Mouse (Mus musculus) kidney, postnatal 10 days (tissue): Measurements from ENCODE around the gene Cd5.

Source experiments
- DNase-seq: peaks from one replicate; pipeline ENCODE4 v3.0.0; 2021; ENCODE audit warnings: mixed read lengths

Cd5 gene

GRCm38 (mm10) chr19:10738811-10739210 is at the start of gene Cd5:
Gene Cd5, minus strand, starts transcription at chr19:10739002.
- no peak for DNase-seq

- no peak for DNase-seq
Measured at GRCm38 (mm10) chr19:10788242-10788641, 49.4 kb upstream of the Cd5 start.

GRCm38 (mm10) chr19:10787406-10787805 is 48.6 kb upstream of the Cd5 start:
- no peak for DNase-seq

- DNase-seq = no peak
Measured at GRCm38 (mm10) chr19:10786753-10787152, 48.0 kb upstream of the Cd5 start.

- no peak for DNase-seq
Measured at GRCm38 (mm10) chr19:10784796-10785459, 46.1 kb upstream of the Cd5 start.

GRCm38 (mm10) chr19:10784061-10784460 is 45.3 kb upstream of the Cd5 start:
- no peak for DNase-seq

- no peak for DNase-seq
Measured at GRCm38 (mm10) chr19:10783168-10783567, 44.4 kb upstream of the Cd5 start.

- DNase-seq = no peak
Measured at GRCm38 (mm10) chr19:10781641-10782040, 42.8 kb upstream of the Cd5 start.

GRCm38 (mm10) chr19:10776906-10777305 is 38.1 kb upstream of the Cd5 start:
- DNase-seq = no peak

- DNase-seq = no peak
Measured at GRCm38 (mm10) chr19:10774141-10774540, 35.3 kb upstream of the Cd5 start.

GRCm38 (mm10) chr19:10773384-10773783 is 34.6 kb upstream of the Cd5 start:
- no peak for DNase-seq

- DNase-seq = no peak
Measured at GRCm38 (mm10) chr19:10772866-10773265, 34.1 kb upstream of the Cd5 start.

- no peak for DNase-seq
Measured at GRCm38 (mm10) chr19:10771995-10772394, 33.2 kb upstream of the Cd5 start.

GRCm38 (mm10) chr19:10769429-10770195 is 30.8 kb upstream of the Cd5 start:
- no peak for DNase-seq

- DNase-seq = no peak
Measured at GRCm38 (mm10) chr19:10768694-10769428, 30.1 kb upstream of the Cd5 start.

- no peak for DNase-seq
Measured at GRCm38 (mm10) chr19:10767631-10768030, 28.8 kb upstream of the Cd5 start.

- DNase-seq = no peak
Measured at GRCm38 (mm10) chr19:10763381-10764031, 24.7 kb upstream of the Cd5 start.

GRCm38 (mm10) chr19:10762468-10762867 is 23.7 kb upstream of the Cd5 start:
- DNase-seq = no peak

- DNase-seq = no peak
Measured at GRCm38 (mm10) chr19:10761794-10762415, 23.1 kb upstream of the Cd5 start.

GRCm38 (mm10) chr19:10759983-10760831 is 21.4 kb upstream of the Cd5 start:
- DNase-seq = peak; percentile 30

GRCm38 (mm10) chr19:10759525-10759924 is 20.7 kb upstream of the Cd5 start:
- DNase-seq = no peak

GRCm38 (mm10) chr19:10758708-10759107 is 19.9 kb upstream of the Cd5 start:
- no peak for DNase-seq
